Mouse (Mus musculus) intestine, embryonic 14.5 days (tissue): ENCODE measurements at regions not wholly inside any gene's neighbourhood (a gene's known extent, or its start where the extent isn't known, plus 50 kb on each side); places are given as distances from the start of the nearest gene placed in this dataset.

Experiments
- ATAC-seq: fragments of 200-750 bp; cut with Nextera tagmentation; replicated peaks from 2 replicates; pipeline ENCODE4 v1.8.0; 2017; ENCODE audit warnings: low read depth, moderate number of reproducible peaks, moderate TSS enrichment, moderate library complexity; ENCODE audit not compliant: low FRiP score, low TSS enrichment
- DNase-seq: peaks from one replicate; pipeline ENCODE4 v3.0.0-alpha.2; 2018; ENCODE audit warnings: low spot score
- H3K27ac ChIP-seq: fragments of 300-500 bp; sonication (generic); 2 replicates; pipeline ENCODE4 v1.5.1; 2014; ENCODE audit warnings: low read depth, mild to moderate bottlenecking, control low read depth
- H3K27me3 ChIP-seq: fragments of 300-500 bp; sonication (generic); replicated peaks from 2 replicates; pipeline ENCODE4 v1.6.1; 2014; ENCODE audit warnings: low read length, control low read depth; ENCODE audit not compliant: control insufficient read depth, insufficient read depth
- H3K36me3 ChIP-seq: fragments of 300-500 bp; sonication (generic); 2 replicates; pipeline ENCODE4 v1.6.1; 2014; ENCODE audit warnings: low read length, control low read depth; ENCODE audit not compliant: control insufficient read depth, insufficient read depth
- H3K4me1 ChIP-seq: fragments of 300-500 bp; sonication (generic); replicated peaks from 2 replicates; pipeline ENCODE4 v1.6.1; 2014; ENCODE audit warnings: low read length, control low read depth, mixed read lengths; ENCODE audit not compliant: control insufficient read depth, insufficient read depth
- H3K4me2 ChIP-seq: fragments of 300-500 bp; sonication (generic); 2 replicates; pipeline ENCODE4 v1.6.1; 2014; ENCODE audit warnings: low read length
- H3K4me3 ChIP-seq: fragments of 300-500 bp; sonication (generic); 2 replicates; pipeline ENCODE4 v1.5.1; 2014; ENCODE audit warnings: low read depth, low read length, control low read depth, mixed read lengths
- H3K9ac ChIP-seq: fragments of 300-500 bp; sonication (generic); 2 replicates; pipeline ENCODE4 v1.6.1; 2014; ENCODE audit warnings: mild to moderate bottlenecking, low read length
- H3K9me3 ChIP-seq: fragments of 300-500 bp; sonication (generic); 2 replicates; pipeline ENCODE4 v1.6.1; 2016; ENCODE audit warnings: low read length, control low read depth; ENCODE audit not compliant: control insufficient read depth
- WGBS: fragments of 180-500 bp; shearing (Covaris S2); extraction: QIAGEN DNeasy Blood & Tissue Kit; methylation state at CpG from one replicate; pipeline ENCODE4 v1.1.7; 2014; 5-methylcytosine and 5-hydroxymethylcytosine counted together

- no peak for DNase-seq
- H3K27ac ChIP-seq, result no peak overlapping the region
Measured at GRCm38 (mm10) chr14:72887470-72888071, 161.3 kb downstream of the Cysltr2 start.

DNA sequence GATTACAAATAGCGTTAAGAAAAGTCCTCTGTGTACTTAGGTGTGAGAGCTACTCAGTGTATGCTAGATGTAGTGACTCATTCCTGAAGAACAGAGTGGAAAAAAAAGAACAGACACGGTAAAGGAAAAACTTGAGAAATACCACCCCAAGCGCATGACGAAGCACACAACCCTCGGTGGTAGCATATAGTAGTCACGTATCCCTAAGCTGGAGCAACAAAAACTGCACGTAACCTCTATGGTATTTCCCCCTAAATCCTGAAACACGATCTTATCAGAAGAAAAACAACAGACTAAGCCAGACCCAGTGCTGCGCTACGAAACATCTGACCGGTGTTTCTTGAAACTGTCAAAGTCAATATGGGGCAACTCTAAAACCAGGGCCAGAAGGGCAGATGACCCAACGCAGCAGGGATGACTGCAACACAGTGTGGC, 162.0 kb downstream of the Cysltr2 start:
- H3K9ac ChIP-seq, result no peak overlapping the region
- peak overlapping the region; percentile 16; the same call in 1 of the 2 replicates for H3K4me2 ChIP-seq
- no peaks in the 10 kb centered on the region for H3K4me1 ChIP-seq
- no peaks in the 10 kb centered on the region for H3K9me3 ChIP-seq
- H3K27ac ChIP-seq, result no peak overlapping the region
- no peaks in the 10 kb centered on the region for H3K27me3 ChIP-seq
- DNase-seq (no peak), ATAC-seq (0 out of 2 replicates have a peak, but pooled peaks have one; percentile 43)
- WGBS, result 23% methylated on average over 12 of the region's 12 CpGs
- H3K36me3 ChIP-seq, result no peaks in the 10 kb centered on the region
- H3K4me3 ChIP-seq, result no peak overlapping the region

More at GRCm38 (mm10) chr14:72887470-72888071, 161.3 kb downstream of the Cysltr2 start:
- Histone ChIP-seq H3K4me3 (no peak overlapping the region), H3K9me3 (no peaks in the 10 kb centered on the region), H3K27me3 (no peaks in the 10 kb centered on the region), H3K36me3 (no peaks in the 10 kb centered on the region), H3K4me2 (no peak overlapping the region), H3K9ac (no peak overlapping the region), H3K4me1 (no peaks in the 10 kb centered on the region)
- 34% methylated on average over 14 of the region's 14 CpGs for WGBS
- no peak for ATAC-seq

DNA sequence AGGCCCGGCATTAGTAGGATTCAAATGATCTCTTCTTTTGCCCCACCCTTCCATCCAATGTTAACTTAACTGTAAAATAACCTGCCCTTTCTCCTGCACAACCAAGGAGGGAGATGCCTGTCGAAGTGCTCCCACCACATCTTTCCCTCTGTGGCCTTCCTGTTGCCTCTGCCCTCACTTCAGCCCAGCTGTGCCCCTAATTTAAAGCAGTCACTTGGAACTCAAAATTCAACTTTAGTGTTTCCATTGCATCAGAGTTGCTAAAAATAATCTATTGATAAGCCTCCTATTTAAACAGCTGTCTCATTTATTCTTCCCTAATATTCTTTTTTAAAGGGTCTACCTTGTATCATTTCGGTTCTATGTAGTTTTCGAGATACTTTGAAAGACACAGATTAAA, 163.1 kb downstream of the Cysltr2 start:
- H3K4me2 ChIP-seq, result no peak overlapping the region
- no peaks in the 10 kb centered on the region for H3K4me1 ChIP-seq
- no peaks in the 10 kb centered on the region for H3K27me3 ChIP-seq
- no peak overlapping the region for H3K4me3 ChIP-seq
- ATAC-seq (no peak), DNase-seq (no peak)
- no peak overlapping the region for H3K9ac ChIP-seq
- no peak overlapping the region for H3K27ac ChIP-seq
- no peaks in the 10 kb centered on the region for H3K9me3 ChIP-seq
- WGBS, result 78% methylated on average over 4 of the region's 4 CpGs
- no peaks in the 10 kb centered on the region for H3K36me3 ChIP-seq

DNA sequence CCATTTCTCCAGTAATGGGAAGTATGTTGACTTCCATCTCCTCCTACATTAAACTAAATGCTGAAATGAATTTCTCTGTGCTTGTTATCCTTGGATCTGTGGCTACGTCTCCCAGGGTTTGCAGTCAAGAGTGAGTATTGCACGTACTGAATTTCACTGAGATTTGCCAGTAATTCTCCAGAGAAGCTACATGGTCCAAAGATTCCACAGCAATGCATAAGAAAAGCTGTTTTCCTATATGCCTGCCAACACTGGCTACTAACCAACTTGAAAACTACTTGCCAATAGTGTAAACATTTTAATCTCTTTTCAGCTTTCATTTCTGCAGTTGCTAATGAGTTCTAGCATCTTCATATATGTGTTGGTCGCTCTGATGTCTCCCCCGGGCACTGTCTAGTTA, 164.4 kb downstream of the Cysltr2 start:
- Histone ChIP-seq H3K27me3 (no peaks in the 10 kb centered on the region), H3K4me1 (no peaks in the 10 kb centered on the region), H3K27ac (no peak overlapping the region), H3K9ac (no peak overlapping the region), H3K9me3 (no peaks in the 10 kb centered on the region), H3K4me2 (no peak overlapping the region), H3K36me3 (no peaks in the 10 kb centered on the region), H3K4me3 (no peak overlapping the region)
- ATAC-seq (no peak), DNase-seq (no peak)
- 92% methylated on average over 4 of the region's 4 CpGs for WGBS

DNA sequence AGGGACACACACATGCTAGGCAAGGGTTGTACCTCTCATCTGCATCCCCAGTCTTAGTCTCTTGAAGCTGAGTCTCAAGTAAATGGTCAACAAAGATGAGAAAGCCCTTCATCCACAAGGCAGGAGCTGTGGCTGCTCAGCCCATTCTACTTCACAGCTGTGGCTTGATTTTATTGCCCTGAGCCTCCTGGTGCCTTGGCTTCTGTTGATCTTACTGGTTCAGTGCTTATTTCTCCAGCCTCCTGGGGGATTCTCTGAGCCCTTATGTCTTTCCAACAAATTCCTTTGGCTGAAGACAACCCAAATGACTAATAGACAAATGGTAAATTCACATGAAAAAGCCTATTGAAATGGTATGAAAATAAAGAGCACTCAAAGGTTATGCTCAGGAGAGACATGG, 167.3 kb upstream of the Fndc3a start:
- no peak overlapping the region for H3K27ac ChIP-seq
- no peak overlapping the region for H3K9ac ChIP-seq
- no peaks in the 10 kb centered on the region for H3K4me1 ChIP-seq
- DNase-seq, result no peak
- H3K4me2 ChIP-seq, result no peak overlapping the region
- no peaks in the 10 kb centered on the region for H3K36me3 ChIP-seq
- ATAC-seq, result no peak
- H3K4me3 ChIP-seq, result no peak overlapping the region
- no peaks in the 10 kb centered on the region for H3K9me3 ChIP-seq
- H3K27me3 ChIP-seq, result no peaks in the 10 kb centered on the region

DNA sequence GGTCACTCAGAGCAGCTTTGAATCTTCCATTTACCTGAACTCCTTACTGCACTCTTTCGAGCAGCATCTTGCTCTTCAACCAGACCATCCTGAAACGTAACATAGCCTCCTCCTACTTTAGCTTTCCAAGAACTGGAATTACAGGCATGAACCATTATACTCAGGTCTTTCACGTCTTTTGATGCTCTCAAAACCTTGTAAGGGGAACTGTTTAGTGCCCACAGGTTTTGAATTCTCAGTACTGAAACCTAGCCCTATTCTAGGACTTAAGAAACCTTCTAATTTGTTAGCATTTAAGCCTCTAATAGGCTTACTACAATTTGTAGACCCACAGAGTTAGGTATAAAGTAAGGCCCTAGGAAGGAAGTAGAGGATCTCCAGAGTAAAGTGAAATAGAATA, 163.7 kb upstream of the Fndc3a start:
- WGBS, result 85% methylated on average over 3 of the region's 3 CpGs
- ATAC-seq, result no peak
- H3K9ac ChIP-seq, result no peak overlapping the region

DNA sequence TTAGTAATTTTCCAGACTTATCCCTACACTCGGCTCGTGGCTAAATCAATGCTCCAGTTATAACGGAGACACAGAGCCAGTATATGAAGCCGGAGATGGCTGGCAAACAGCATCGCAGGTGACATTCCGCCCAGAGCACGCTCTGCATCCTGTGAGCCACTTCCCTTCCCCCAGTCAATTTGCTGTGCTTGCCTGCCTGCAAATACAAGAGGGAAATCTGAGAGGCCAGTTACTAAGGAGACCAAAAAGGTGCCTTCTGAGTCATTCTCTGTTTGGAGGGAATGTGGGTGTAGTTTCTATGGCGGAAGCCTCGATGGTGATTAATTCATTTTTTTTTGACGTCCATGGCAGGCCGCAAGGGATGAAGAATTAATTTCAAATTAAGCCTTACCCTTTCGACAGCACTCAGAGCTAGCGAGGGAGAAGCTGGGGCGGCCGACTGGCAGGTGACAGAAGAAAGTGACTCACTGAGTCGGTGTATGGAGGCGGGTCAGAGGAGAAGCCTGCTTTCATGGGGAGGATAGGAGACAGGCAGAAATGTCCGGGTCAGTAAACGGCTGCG, 159.5 kb upstream of the Fndc3a start:
- H3K27ac ChIP-seq, result no peak overlapping the region
- H3K36me3 ChIP-seq, result no peaks in the 10 kb centered on the region
- no peak for DNase-seq
- no peaks in the 10 kb centered on the region for H3K27me3 ChIP-seq
- no peak for ATAC-seq
- H3K4me3 ChIP-seq, result no peak overlapping the region
- H3K4me1 ChIP-seq, result no peaks in the 10 kb centered on the region
- H3K4me2 ChIP-seq, result peak overlapping the region; percentile 13; the same call in 1 of the 2 replicates
- H3K9ac ChIP-seq, result no peak overlapping the region
- no peaks in the 10 kb centered on the region for H3K9me3 ChIP-seq
- 47% methylated on average over 20 of the region's 20 CpGs for WGBS

More for the DNA sequence above, 163.7 kb upstream of the Fndc3a start:
- no peaks in the 10 kb centered on the region for H3K9me3 ChIP-seq
- H3K27me3 ChIP-seq, result no peaks in the 10 kb centered on the region
- no peaks in the 10 kb centered on the region for H3K36me3 ChIP-seq
- DNase-seq, result no peak
- no peak overlapping the region for H3K4me3 ChIP-seq
- H3K4me2 ChIP-seq, result no peak overlapping the region
- no peaks in the 10 kb centered on the region for H3K4me1 ChIP-seq
- H3K27ac ChIP-seq, result no peak overlapping the region

DNA sequence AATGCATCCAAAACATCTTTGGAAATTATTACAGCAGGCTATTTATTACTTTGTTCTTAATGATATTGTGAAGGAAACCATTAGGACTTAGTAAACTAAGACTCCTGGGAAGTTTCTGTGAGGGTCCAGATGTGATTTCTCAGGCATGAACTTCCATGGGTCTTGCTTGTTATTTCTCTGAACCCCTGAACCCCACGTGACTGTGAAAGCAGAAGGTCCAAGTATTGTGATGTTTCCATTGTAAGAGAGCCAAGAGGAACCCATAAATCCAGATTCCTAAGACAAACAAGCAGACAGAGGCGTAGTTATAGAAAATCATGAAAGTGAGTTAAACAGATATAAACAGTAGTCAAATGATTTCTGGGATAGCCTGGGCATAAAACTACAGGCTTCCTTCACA, 157.1 kb upstream of the Fndc3a start:
- H3K4me1 ChIP-seq, result no peaks in the 10 kb centered on the region
- H3K9ac ChIP-seq, result no peak overlapping the region
- no peaks in the 10 kb centered on the region for H3K9me3 ChIP-seq
- DNase-seq (no peak), ATAC-seq (no peak)
- 0 out of 2 replicates have a peak overlapping the region, but pooled peaks have one; percentile 1 for H3K27ac ChIP-seq
- no peak overlapping the region for H3K4me2 ChIP-seq
- 35% methylated on average over 2 of the region's 2 CpGs for WGBS
- H3K36me3 ChIP-seq, result no peaks in the 10 kb centered on the region
- no peak overlapping the region for H3K4me3 ChIP-seq
- no peaks in the 10 kb centered on the region for H3K27me3 ChIP-seq

DNA sequence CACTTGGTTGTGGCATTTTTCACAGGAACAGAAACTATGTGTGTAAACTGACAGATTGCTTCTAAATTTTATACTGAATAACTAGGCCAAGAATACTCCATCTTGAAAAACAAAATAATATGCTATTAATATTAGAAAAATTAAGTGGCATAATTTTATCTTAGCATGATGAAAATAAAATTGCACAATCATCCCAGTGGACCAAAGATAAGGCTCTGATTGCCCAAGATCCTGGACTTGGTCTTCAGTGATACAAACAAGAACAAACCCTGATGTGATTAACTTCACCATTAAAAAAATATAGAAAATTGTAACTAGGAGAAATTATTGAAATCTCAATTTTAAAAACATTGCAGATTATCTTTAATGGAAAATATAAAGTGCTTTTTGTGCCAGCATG, 155.7 kb upstream of the Fndc3a start:
- no peaks in the 10 kb centered on the region for H3K27me3 ChIP-seq
- H3K36me3 ChIP-seq, result no peaks in the 10 kb centered on the region
- no peak for ATAC-seq
- H3K4me1 ChIP-seq, result no peaks in the 10 kb centered on the region
- H3K4me3 ChIP-seq, result no peak overlapping the region
- no peak for DNase-seq
- no peaks in the 10 kb centered on the region for H3K9me3 ChIP-seq
- H3K9ac ChIP-seq, result no peak overlapping the region
- H3K4me2 ChIP-seq, result no peak overlapping the region
- H3K27ac ChIP-seq, result no peak overlapping the region
